Mouse (Mus musculus) spleen, postnatal 4 days (tissue): ENCODE data around the gene Olfr656.
A peak's percentile ranks its signal among the peaks of the same experiment; 100 is the strongest.

Experiments
- DNase-seq, 2 experiments: peaks; one replicate each; pipeline ENCODE4 v3.0.0; 2022; ENCODE audit warnings: low spot score in 2 of 2

The Olfr656 gene

GRCm38 (mm10) chr7:104613655-104614054 is at the start of gene Olfr656:
TSS of gene Olfr656 (plus strand) at chr7:104613955.
- DNase-seq: no peak

GRCm38 (mm10) chr7:104577014-104577413 is 36.7 kb upstream of the Olfr656 start, which contains the start of gene Olfr653:
TSS of gene Olfr653 (plus strand) at chr7:104577314.
- DNase-seq: no peak

GRCm38 (mm10) chr7:104580846-104581245 is 32.9 kb upstream of the Olfr656 start:
- DNase-seq: no peak

GRCm38 (mm10) chr7:104581429-104581828 is 32.3 kb upstream of the Olfr656 start:
- no peak for DNase-seq

GRCm38 (mm10) chr7:104586725-104587124 is 27.0 kb upstream of the Olfr656 start, which contains the start of gene Olfr654:
TSS of gene Olfr654 (plus strand) at chr7:104587025.
- DNase-seq: no peak

GRCm38 (mm10) chr7:104588274-104588673 is 25.5 kb upstream of the Olfr656 start:
- DNase-seq: no peak

GRCm38 (mm10) chr7:104601679-104602078 is 12.1 kb upstream of the Olfr656 start, which contains the start of gene Olfr655:
TSS of gene Olfr655 (minus strand) at chr7:104601779.
- DNase-seq: no peak

- DNase-seq: peak; percentile 26 to 79
These were observed 10.6 kb upstream of the Olfr656 start for GRCm38 (mm10) chr7:104603173-104603572.

- no peak for DNase-seq
These were observed 9.0 kb upstream of the Olfr656 start for GRCm38 (mm10) chr7:104604727-104605126.

GRCm38 (mm10) chr7:104624494-104624893 is 10.7 kb downstream of the Olfr656 start, which contains the start of gene Olfr657:
TSS of gene Olfr657 (plus strand) at chr7:104624794.
- no peak for DNase-seq

GRCm38 (mm10) chr7:104646841-104647482 is 33.2 kb downstream of the Olfr656 start, which contains the start of gene Olfr658:
TSS of gene Olfr658 (minus strand) at chr7:104647305.
- peak; percentile 20 to 62 for DNase-seq

- DNase-seq: no peak
These were observed 52.7 kb downstream of the Olfr656 start, which contains the start of gene Olfr659 for GRCm38 (mm10) chr7:104666453-104666852. TSS of gene Olfr659 (plus strand) at chr7:104666753.
